Mouse (Mus musculus) myocyte (in vitro differentiated cells): ENCODE measurements around the gene Entpd6.

Experiments used
- CEBPB ChIP-seq: IDR thresholded peaks from 2 replicates; pipeline ENCODE4 v1.6.1; 2011; ENCODE audit warnings: mild to moderate bottlenecking, moderate library complexity; ENCODE audit not compliant: poor library complexity, insufficient read depth, severe bottlenecking
- E2F4 ChIP-seq: IDR thresholded peaks from one replicate; pipeline ENCODE4 v1.6.1; 2011; ENCODE audit warnings: mild to moderate bottlenecking, control low read depth, moderate library complexity; ENCODE audit not compliant: insufficient read depth
- MYOD1 ChIP-seq, 3 experiments: IDR thresholded peaks; one replicate each; pipeline ENCODE4 v1.6.1; 2011; ENCODE audit warnings: control low read depth in 2 of 3, low read depth in 2 of 3, mild to moderate bottlenecking in 2 of 3, moderate library complexity in 1 of 3; ENCODE audit not compliant: insufficient read length in 2 of 3, control insufficient read depth in 1 of 3
- POLR2A ChIP-seq: IDR thresholded peaks from one replicate; pipeline ENCODE4 v1.6.1; 2011; ENCODE audit warnings: low read depth, mild to moderate bottlenecking, control low read depth, moderate library complexity; ENCODE audit not compliant: insufficient read length
- POLR2AphosphoS2 ChIP-seq: IDR thresholded peaks from one replicate; pipeline ENCODE4 v1.6.1; 2011; ENCODE audit warnings: low read depth, control low read depth; ENCODE audit not compliant: insufficient read length
- REST ChIP-seq: IDR thresholded peaks from one replicate; pipeline ENCODE4 v1.6.1; 2011; ENCODE audit warnings: mild to moderate bottlenecking, control low read depth, moderate library complexity; ENCODE audit not compliant: insufficient read depth, insufficient read length
- TCF12 ChIP-seq: IDR thresholded peaks from one replicate; pipeline ENCODE4 v1.6.1; 2011; ENCODE audit warnings: mild to moderate bottlenecking, control low read depth; ENCODE audit not compliant: poor library complexity, insufficient read depth, severe bottlenecking
- USF1 ChIP-seq: IDR thresholded peaks from one replicate; pipeline ENCODE4 v1.6.1; 2011; ENCODE audit warnings: low read depth, mild to moderate bottlenecking, control low read depth, moderate library complexity

DNA sequence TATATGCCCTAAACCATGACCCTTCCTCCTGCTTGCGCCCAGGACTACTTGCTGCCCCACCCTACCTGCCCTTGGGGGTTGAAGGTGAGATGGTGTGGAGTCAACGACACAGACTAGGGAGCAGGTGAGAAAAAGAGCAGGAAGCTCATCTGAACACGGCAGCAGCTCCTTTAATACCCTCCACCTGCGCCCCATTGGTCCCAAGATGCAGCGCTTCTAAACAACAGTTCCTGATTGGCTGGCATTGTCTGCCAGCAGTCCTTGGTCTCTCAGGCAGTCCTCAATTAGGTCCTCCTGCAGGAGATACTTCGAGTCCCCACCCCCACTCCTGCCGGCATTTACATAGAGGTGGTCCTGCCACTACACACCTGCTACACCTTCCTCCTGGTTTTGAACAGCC lies 3.8 kb upstream of the Entpd6 start:
- TF ChIP-seq POLR2A (no peak), TCF12 (no peak), E2F4 (no peak), MYOD1 (IDR thresholded peaks at IDR 0.05; ENCODE audit: control insufficient read depth in 1 of 3, insufficient read length in 2 of 3, low read depth in 2 of 3) (no peak), CEBPB (no peak), POLR2AphosphoS2 (no peak), USF1 (no peak), REST (no peak)
